Mouse (Mus musculus): Measurements from ENCODE around the gene Snap25.
A peak's percentile ranks its signal among the peaks of the same experiment; 100 is the strongest.

Gene Snap25

DNA sequence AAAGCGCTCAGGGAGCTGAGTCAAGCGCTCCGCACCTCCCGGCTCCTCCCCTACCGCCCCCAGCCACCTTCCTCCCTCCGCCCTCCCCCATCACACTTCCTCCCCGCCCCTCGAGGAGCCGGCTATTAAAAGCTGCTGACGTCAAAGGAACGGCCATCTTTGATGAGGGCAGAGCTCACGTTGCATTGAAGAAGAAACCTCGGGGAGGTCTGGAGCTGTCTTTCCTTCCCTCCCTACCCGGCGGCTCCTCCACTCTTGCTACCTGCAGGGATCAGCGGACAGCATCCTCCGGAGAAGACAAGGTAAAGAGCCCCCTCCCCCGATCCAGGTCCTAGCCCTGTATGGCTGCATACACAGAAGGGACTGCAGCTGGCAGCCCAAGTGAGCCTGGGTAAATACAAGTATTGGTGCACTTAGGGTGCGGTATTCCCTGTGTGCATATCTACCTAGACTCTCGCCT is at the start of gene Snap25:
Gene Snap25 (plus strand): TSS at position 155 of the 460 bp plus-strand sequence.
- DNase-seq (ENCODE audit: low spot score): peak; percentile 40

DNA sequence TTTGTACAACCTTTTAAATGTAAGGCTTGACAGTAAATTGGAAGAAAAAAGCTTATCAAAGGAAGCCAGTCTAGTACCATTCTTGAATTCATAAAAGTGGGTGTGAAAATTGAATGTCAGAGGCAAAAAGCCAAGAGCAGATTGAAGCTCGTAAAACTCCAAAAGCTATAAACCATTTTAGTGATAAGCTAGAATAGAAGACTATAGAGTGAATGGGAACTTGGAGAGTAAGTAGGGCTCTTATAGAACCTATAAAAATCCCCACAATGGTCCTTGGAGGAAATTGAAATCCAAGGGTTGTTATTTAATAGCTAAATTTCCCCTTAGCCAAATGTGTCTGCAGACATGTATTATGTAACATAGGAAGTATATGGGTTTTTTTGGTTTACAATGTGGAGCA is 46.3 kb upstream of the Snap25 start:
- no peak for DNase-seq (ENCODE audit: low spot score)

DNA sequence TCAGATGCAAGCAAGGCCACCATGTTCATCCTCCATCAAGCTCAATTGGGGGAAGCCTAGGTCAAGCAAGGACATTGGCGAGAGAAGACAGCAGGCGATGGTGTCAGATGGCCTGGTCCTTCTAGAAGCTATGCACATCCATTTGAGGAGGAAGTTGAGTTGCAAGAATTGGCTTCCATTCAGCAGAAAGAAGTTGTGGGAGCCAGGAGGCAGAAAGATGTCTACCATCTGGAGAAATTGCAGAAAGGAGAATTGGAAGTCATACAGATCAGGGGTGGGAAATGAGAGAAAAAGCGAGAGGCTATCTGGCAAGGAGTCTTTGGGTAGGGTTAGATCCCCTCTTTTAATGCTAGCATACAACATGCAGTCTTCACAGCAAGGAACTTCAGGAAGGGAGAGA is 44.1 kb upstream of the Snap25 start:
- no peak for DNase-seq (ENCODE audit: low spot score)

DNA sequence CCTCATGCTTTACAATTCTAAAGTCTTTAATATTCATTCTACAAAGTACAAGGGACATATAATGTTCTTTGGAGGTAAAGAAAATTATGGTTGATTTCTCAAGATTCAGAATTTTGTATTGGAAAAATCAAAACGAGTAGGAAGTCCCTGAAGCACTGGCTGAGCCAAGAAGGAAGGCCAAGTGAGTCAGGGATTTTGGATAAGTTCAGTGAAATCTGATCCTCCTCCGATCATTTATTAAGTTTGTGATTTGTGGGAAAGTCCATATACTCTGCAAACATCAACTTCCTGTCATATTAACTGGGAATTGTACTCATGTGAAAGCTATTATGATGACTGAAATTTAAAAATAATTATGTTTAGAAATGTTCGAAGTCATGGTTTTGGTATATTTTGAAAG is 43.6 kb upstream of the Snap25 start:
- DNase-seq (ENCODE audit: low spot score): no peak

DNA sequence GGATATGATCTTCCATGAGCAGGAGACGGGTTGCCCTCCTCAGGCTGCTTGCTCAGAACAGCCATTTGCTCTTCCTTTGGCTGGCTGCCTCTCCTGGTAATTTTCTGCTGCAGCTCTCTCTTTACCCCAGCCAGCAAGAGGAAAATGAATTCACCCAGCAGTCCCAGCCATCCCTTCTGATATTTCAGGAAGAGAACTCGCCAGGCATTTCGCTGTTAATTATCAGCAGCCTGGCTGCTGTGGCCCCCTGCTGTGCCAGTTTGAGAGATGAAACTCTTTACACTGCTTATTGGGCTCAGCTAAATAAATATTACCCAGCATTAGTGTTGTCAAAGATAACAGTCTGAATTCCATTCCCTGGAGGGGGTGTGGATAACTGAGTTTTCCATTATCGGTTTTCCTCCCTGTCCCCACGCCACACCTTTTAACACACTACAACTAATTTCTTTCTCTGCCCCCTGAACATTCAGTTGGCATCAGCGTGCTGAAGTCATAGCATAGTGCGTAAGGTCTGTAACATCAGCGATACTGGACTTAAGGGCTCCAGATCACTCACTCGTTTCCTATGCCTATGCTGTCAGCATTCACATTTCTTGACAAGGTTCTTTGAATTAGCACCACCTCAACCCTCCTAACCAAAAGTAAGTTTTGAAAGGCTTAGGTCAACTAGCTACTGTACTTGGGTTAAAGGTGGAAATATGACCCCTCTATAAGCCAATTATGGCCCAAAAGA is 42.5 kb upstream of the Snap25 start:
- DNase-seq (ENCODE audit: low spot score): no peak

DNA sequence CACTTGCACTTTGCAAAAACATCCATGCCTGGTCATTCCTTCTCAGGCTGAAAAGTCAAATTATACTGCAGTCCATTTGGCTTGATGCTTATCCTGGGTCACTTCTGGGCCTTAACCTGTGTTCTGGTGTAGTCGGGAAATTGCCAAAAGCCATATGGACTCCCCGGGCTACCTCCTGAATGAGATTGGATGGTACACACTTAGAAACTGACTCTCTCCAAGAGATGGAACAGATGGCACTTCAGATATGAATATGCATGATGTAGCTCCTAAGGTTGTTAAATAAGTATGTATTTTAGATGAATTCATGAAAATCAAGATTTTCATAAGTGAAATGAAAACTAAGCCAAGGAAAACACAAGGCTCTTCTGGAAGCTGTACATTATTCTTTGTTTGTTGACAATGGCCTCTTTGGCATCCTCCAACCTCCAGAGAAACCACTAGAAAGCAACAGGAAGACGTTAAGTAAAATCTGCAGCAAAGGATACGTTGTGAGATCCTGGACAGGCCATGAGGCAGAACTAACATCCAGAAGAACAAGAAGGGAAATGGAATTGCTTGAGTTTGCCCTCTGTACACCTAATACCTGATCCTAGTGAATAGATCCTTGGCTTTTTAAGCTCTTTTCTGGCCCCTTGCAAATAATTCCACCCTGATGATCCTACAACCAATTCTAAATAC is 39.0 kb upstream of the Snap25 start:
- DNase-seq (ENCODE audit: low spot score): no peak

DNA sequence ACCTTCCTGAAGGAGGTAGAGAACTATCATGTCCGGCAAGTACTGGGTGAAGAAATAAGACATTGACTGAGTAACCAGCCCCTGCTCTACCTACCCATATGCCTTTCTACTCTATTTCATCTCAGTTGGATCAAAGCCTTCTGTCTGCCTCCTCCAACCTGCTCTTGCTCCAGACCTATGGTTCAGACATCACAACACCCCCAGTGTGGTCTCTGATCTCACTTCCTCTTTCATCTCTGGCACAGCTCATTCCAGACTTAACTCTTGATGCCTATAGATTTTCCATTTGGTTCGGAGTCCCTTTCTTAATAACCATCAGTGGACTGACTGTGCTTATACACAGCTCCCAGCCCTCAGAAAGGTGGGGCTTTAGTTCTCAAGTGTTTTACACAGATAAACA is 37.1 kb upstream of the Snap25 start:
- DNase-seq (ENCODE audit: low spot score): no peak

DNA sequence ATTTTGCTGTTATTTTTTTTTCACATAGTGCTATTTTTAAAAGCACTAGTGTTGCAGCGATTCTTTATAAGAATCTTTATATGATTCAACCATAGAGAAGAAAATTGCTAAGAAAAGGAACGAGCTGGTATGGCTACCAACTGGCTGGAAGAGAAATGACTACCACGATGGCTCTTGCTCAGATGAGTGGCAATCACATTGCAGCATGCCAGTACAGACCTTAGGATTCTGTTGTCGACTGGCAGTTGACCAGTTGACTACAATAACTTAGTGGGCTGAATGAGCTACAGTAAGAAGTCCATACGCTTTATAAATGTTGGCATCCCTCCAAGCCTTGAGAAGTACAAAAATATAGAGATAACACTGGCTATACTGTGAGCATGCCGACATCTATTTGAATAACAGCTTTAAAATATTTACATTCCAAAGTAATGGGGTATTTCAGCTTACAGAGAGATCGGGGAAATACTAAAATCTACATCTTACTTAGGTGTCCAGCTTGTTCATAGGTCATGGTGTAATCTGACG is 36.3 kb upstream of the Snap25 start:
- no peak for DNase-seq (ENCODE audit: low spot score)

DNA sequence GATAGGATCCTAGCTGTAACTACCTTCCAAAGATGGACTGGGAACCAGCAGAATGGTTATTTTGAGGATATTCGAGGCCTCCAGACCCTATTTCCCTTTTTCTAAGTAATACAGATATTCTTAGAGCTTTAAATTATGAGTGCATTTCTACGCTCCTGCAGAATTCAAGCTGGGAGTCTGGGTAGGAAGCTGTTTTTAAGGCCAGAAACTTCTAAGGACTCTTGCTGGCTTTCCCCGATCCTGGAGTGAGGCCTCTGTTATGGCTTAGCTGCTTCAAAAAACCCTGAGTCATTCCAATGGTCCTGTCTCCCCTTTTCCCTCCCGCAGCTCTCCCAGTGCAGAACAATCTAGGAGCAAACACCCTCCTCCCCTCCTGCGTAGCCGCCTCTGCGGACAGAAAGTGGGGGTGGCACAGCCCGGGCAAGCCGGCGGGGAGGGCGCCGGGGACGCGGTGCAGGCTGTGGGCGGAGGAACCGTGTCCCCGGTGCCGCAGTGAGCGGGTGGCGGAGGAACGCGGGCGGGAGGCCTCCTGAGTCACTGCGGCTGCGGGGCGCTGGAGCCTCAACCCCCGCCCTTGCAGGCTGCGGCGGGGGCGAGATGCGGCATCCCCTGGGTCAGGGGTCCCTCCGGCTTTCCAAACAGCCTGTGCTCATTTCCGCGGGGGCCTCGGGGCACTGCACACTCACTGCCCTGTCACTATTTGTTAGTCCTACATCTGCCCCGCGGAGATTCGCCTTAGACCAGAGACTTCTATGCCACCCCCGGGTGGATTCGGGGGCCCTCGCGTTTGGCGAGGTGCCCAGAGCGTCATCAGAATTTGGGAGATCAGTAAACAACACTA is 34.7 kb upstream of the Snap25 start:
- peak; percentile 43 for DNase-seq (ENCODE audit: low spot score)

DNA sequence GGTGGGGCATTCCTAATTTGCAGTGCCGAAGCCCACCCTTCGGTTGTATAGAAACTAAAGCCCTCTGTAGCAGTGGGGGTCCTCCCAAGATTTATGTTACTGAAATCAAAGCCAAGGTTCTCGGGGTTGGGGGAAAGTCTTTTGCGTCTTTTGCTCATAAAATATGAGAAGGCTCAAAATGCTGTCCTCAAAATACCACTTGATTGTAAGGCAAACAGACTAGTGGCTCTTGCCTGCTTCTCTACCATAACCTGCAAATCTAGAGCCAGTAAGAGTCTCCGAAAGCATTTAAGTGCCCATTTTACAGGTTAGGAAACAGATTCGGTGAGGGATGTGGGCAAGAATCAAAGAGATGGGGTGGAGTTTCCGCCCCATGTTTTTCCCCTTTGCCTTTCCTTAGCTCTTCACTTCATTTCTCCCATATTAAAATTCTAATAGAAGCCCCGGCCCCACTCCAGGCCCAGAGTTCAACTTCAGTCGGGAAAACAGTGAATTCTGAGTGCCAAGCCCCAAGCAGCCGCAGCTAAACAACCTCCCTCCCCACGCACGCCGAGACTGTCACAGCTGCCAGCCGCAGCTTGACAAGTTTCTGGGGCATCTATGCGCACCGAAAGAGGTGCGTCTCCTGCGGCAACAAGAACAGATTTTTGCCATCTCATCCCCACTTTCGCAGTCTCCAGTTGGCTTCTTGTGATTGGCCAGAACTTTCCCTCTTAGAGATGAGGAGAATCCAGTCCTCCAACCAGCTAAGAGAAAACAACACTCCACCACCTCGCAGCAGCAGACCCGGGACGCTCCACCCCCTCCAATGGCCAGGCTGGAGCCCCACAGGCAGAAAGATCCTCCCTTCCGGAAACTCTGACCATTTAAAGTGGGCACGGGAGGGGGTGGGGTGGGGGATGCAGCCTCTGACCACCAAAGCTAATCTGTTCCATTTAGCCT is 33.7 kb upstream of the Snap25 start:
- DNase-seq (ENCODE audit: low spot score): peak; percentile 74

DNA sequence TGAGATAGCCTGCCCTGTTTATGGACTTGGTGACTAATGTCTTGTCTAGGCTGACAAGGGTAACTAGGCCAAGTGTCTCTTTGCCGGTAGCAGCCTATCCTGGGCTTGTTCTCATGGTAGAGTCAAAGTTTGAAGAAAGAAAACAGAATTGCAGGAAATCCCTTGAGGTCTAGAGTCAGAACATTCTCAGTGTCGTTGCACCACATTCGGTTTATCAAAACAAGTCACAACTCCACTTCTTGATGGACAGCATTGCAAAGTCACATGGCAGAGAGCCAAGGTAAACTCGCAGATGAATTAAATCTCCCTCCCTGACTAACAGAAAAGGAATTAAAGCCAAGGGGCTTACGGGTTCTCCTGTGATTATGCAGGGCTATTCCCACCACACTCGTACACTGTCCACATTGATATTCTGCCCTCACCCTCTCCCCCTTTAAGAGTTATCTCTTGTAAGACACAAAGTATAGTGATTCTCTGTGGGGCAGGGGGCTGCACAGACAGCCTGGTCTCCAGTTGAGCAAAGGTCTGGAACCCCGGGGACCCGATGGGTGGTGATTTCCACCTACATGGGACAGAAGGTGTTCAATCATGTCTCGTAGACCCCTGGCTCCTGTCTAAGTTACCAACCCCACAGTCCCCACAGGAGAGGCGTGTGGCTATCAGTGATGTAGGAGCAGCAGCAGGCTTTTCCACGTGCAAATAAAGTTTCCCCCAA is 30.9 kb upstream of the Snap25 start:
- no peak for DNase-seq (ENCODE audit: low spot score)

DNA sequence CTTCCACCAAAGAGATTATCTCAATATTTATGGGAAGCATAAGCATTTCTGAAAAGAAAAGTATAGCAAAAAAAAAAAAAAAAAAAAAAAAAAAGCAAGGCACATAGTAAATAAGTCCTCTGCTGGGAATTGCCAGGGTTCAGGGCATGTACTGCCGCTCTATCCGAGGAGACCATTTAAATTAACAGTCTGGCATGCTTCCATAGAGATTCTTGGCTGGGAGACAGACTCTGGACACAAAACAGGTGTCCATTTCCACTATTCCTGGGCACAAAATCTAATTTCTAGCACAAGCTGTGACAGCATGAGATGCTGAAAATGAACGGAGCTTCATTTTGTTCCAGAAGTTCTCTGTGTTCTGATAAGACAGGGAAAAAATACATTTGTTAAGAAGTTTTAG is 27.1 kb upstream of the Snap25 start:
- DNase-seq (ENCODE audit: low spot score): no peak

DNA sequence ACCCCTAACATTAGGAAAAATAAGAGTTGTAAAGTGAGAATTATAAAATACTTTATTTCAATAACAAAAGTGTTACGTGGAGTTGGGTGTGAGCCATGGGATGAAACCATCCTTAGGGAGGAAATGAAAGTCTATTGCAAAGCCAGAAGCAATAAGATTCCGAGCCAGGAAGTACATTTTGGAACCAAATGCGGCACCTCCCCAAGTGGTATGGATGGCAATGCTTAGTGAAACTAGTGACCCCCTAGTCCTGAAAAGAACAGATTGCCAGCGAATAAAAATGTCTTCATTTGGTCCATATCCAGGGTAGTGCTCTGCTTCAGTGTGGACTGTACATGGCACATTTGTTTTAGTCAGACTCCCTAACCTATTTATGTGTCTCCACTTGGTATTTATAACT is 25.9 kb upstream of the Snap25 start:
- DNase-seq (ENCODE audit: low spot score): no peak

DNA sequence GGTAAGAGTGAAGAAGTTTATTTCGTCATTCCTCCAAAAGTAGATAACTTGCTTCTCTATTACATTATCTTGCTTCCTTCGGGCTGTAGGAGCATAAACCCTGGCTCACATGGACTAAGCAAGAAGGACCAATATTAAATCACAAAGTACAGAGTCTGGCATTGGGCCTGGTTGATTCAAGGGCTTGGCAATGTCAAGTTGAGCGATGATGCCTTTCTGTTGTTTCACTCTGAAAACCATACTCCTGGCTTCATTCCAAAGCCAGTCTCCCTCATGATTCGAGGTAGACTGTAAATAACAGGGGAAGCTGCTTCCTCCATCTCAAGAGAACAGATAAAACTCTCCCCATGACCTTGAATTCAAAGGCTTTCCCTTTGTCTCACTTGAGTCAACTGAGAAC is 23.8 kb upstream of the Snap25 start:
- DNase-seq (ENCODE audit: low spot score): no peak

DNA sequence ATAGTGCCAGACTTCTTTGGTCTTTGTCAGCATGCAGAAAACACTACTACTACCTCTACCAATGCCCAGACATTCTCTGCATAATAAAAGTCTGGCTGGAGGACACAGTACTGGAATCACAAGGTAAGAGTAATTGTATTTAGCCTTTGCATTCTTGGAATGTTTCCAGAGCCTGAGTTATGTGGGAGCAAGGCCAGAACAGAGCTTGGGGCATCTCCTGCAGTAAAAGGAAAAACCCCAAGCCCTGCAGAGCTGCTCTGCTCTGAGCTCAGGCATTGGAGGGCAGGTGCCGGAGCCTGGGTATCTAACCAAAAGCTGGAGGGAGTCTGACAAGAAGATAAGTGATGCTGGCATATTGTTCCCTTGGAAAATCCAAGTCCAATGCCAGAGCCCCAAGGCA is 21.6 kb upstream of the Snap25 start:
- no peak for DNase-seq (ENCODE audit: low spot score)

DNA sequence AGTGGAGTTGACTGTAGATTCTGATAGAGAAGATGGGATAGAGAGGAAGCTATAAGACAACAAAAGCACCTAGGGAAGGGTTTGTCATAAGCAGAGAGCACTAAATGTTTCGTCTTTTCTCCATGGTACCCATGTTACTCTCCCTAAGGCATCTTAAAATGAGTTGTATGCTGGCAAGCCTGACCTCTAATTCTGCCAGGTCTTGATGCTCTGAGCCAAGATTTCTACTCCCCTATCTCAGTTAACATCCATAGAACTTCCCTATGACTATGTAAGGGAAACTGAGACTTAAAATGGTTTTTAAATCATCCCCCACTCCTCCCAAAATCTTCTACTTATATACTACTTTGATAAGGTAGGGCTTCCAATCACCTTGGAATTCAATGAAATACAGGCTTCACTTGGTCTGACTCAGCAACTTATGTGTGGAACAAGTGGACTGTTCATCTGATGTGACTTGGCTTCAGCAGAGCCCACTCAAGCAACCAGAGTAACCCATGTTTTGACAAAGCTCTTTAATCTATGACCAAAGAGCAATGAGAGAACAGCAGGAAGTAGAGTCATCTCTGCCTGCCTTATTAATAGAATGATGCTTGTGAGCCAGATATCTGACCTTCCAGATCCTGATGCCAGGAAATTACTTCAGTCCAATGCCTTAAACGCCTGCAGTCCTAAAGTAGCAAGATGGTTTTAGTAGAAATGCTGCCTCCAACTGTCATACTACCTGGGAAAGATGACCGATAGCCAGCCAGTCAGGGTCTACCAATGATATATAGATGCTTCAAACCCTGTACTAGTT is 13.6 kb upstream of the Snap25 start:
- DNase-seq (ENCODE audit: low spot score): no peak

DNA sequence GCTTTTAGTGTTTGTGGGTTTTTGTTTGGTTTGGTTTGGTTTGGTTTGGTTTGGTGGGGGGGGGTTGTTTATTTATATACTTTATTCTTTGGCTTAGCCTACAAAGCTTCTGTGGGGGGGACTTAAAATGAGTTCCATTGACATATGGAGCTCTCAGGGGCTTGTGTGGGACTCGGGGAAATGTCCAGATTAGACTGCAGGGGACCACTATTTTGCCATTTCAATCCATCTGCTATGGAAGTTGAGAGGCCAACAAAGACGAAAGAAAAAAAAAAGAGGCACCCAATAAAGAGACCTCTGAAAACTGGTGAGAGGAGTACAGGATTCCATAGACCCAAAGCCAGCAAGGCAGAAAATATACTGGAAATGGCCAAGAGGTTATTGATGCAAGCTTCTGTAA is 9.9 kb upstream of the Snap25 start:
- DNase-seq (ENCODE audit: low spot score): no peak

DNA sequence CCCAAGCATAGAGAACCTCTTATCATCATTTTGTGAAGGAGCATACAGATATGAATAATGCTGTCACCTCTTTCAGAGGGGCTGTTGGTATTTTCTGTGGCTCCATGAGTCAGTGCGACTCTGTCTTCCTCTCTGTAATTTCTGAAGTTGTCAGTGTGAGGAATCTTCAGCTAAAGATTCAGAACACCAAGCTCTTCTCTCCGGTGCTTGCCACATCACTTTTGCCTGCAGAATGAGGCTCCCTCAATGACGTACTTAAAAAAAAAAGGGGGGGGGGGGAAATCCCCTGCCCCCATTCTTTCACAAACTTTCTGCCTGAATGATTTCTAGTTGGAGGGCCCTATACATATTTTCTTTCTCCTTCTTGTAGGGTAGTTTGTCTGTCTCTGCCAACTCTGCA is 2.1 kb upstream of the Snap25 start:
- DNase-seq (ENCODE audit: low spot score): no peak

DNA sequence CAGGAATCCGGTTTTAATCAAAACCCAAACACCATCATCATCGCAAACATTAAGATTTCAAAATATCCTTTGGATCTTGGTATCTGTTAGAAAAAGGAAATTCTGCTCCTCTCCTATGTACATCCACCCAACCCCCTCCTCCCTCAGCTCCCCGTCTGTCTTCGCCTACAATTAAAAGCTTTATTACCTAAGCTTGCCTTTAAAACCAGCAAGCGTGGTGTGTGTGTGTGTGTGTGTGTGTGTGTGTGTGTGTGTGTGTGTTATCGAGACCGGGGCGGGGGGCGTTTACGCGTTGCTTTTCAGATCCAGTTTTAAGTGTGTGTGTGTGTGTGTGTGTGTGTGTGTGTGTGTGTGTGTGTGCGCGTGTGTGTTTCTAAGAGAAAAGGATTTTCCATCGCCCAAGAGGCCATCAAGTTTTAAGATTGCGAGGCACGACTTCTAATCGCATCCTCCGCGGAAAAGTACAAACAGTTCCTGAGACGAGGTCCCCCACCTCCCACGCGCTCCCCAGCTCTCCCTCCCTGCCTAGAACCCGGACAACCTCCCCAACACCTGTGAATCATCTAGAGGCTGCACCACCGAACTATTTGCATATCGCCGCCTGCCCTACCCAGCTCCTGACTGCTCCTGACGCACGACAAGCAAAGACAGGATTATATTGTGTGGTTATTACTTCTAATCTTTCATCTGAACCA is 1.4 kb upstream of the Snap25 start:
- no peak for DNase-seq (ENCODE audit: low spot score)
